In the genomic region with DNA sequence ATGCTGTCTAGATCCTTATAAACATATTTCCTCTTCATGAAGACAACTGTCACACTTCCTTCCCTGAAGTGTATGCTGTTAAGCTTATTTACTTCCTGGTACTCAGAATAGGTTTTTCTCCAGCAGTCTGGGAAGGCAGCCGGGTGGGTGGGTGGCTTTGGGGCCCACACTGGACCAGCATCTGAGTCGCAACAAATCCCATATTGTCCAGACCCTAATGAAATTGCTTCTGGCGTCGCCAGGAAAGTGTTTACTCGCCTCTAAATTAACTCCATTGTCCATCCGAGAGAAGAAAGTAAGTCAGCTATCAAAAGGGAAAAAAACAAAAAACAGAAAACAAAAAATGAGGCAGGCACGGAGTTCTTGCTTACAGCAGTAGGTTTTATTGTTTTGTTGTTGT, we compare ENCODE assay signal across 8 mouse cellular contexts.
DNase-seq lines count a peak whose midpoint lies in the region; ATAC-seq lines count a peak whose summit lies in the region.

No protein-coding gene starts in this region.

- no peaks in the 10 kb centered on the region for H3K27me3 ChIP-seq in lung, embryonic 16.5 days (ENCODE audit: control insufficient read depth, insufficient read depth, low read depth, low read length)
- H3K27me3 ChIP-seq in limb, embryonic 12.5 days: no peaks in the 10 kb centered on the region

- DNase-seq in CD4-positive, CD25-positive, alpha-beta regulatory T cell, adult 2 months (ENCODE audit: low read depth, low spot score): peak; percentile 27
- no peak for DNase-seq in lung, adult 18-20 months
- peak; percentile 46 for DNase-seq in thymus, postnatal 0 days (ENCODE audit: low spot score)
- DNase-seq in right cerebral cortex, adult 18-20 months: no peak
- no peak for DNase-seq in yolk sac, embryonic 10.5 days (ENCODE audit: low spot score)

- H3K36me3 ChIP-seq in lung, embryonic 16.5 days (ENCODE audit: control insufficient read depth, insufficient read depth, low read length): no peaks in the 10 kb centered on the region
- H3K36me3 ChIP-seq in limb, embryonic 12.5 days: no peaks in the 10 kb centered on the region

- ATAC-seq in CD4-positive, CD25-positive, alpha-beta regulatory T cell, adult 4 months: no peak
- no peak for ATAC-seq in lung, embryonic 16.5 days (ENCODE audit: low read depth)
- no peak for ATAC-seq in limb, embryonic 12.5 days (ENCODE audit: insufficient number of reproducible peaks, insufficient read depth, low FRiP score, low TSS enrichment, low read depth)

- peaks cover 20% of the 10 kb centered on the region for H3K4me1 ChIP-seq in lung, embryonic 16.5 days (replicated peaks; ENCODE audit: control insufficient read depth, insufficient read depth, low read length)
- peaks cover 17% of the 10 kb centered on the region; the same call in 1 of the 2 replicates for H3K4me1 ChIP-seq in limb, embryonic 12.5 days (replicated peaks)

- H3K9me3 ChIP-seq in lung, embryonic 16.5 days (ENCODE audit: control insufficient read depth, low read length): no peaks in the 10 kb centered on the region
- H3K9me3 ChIP-seq in limb, embryonic 12.5 days: no peaks in the 10 kb centered on the region

- peak overlapping the region; percentile 80 for H3K27ac ChIP-seq in lung, embryonic 16.5 days (ENCODE audit: low read length)
- peak overlapping the region; percentile 82; the same call in 1 of the 2 replicates for H3K27ac ChIP-seq in limb, embryonic 12.5 days

- WGBS in lung, embryonic 16.5 days: 28% methylated on average over 7 of the region's 7 CpGs
- 5% methylated on average over 7 of the region's 7 CpGs for WGBS in limb, embryonic 12.5 days

- H3K4me2 ChIP-seq in lung, embryonic 16.5 days (ENCODE audit: low read depth, low read length): peak overlapping the region; percentile 70
- peak overlapping the region; percentile 70 for H3K4me2 ChIP-seq in limb, embryonic 12.5 days

- peak overlapping the region; percentile 42 for H3K4me3 ChIP-seq in lung, embryonic 16.5 days (ENCODE audit: low read length)
- H3K4me3 ChIP-seq in limb, embryonic 12.5 days (replicated peaks): peak overlapping the region; percentile 39; the same call in 1 of the 2 replicates

- H3K9ac ChIP-seq in lung, embryonic 16.5 days (ENCODE audit: low read length): peak overlapping the region; percentile 19; the same call in 1 of the 2 replicates
- H3K9ac ChIP-seq in limb, embryonic 12.5 days (replicated peaks): no peak overlapping the region; the same call in 1 of the 2 replicates

Comparison
In these comparisons a context has a peak if more than half of its experiments do, and no peak if none do; other contexts are left out.
1. DNase-seq: peak in CD4-positive, CD25-positive, alpha-beta regulatory T cell, adult 2 months (single experiment) and thymus, postnatal 0 days (single experiment); none in lung, adult 18-20 months (0 of 2), right cerebral cortex, adult 18-20 months (single experiment) and yolk sac, embryonic 10.5 days (single experiment).